In genomic region chrX:94012479-94013167, GRCm38 (mm10) we compare ENCODE assay signal across 8 mouse cellular contexts. TPM values are rescaled to one million over a fixed set of nuclear protein-coding genes. Genes with fewer than 3 reads are reported as not detected.
DNase-seq lines count a peak whose midpoint lies in the region; ATAC-seq lines count a peak whose summit lies in the region.
"Had no signal": no experiment of that assay in that cellular context is flagged by ENCODE, and none has a peak within 500 bp of the region (broad histone marks: within the 10 kb centered on the region; RNA-seq: fewer than 3 reads in every experiment).

No protein-coding gene starts in this region.

- H3K4me3 ChIP-seq in embryonic facial prominence, embryonic 11.5 days (ENCODE audit: low read depth, low read length): no peak overlapping the region
- no peak overlapping the region for H3K4me3 ChIP-seq in midbrain, embryonic 15.5 days

- no peak overlapping the region for H3K27ac ChIP-seq in embryonic facial prominence, embryonic 11.5 days (replicated peaks; ENCODE audit: low read depth, low read length)
- H3K27ac ChIP-seq in midbrain, embryonic 15.5 days: no peak overlapping the region

- DNase-seq in adipocyte (ENCODE audit: low spot score) (peak; percentile 69), MN1 (ENCODE audit: low spot score) (no peak)
- DNase-seq in embryonic facial prominence, embryonic 11.5 days (ENCODE audit: low spot score): peak; percentile 18
- peak; percentile 9 to 13 for DNase-seq in heart, postnatal 36 days
- peak; percentile 44 to 52 for DNase-seq in kidney, postnatal 36 days

- H3K4me1 ChIP-seq in embryonic facial prominence, embryonic 11.5 days (ENCODE audit: control insufficient read depth, insufficient read depth, low read length): no peaks in the 10 kb centered on the region
- H3K4me1 ChIP-seq in midbrain, embryonic 15.5 days: no peaks in the 10 kb centered on the region

- WGBS in embryonic facial prominence, embryonic 11.5 days: 37% methylated on average over 12 of the region's 12 CpGs
- WGBS in midbrain, embryonic 15.5 days: 35% methylated on average over 12 of the region's 12 CpGs

- H3K4me2 ChIP-seq in embryonic facial prominence, embryonic 11.5 days (ENCODE audit: low read depth, low read length): no peak overlapping the region
- 0 out of 2 replicates have a peak overlapping the region, but pooled peaks have one; percentile 8 for H3K4me2 ChIP-seq in midbrain, embryonic 15.5 days

- no peaks in the 10 kb centered on the region for H3K9me3 ChIP-seq in embryonic facial prominence, embryonic 11.5 days (replicated peaks; ENCODE audit: control insufficient read depth, low read length)
- H3K9me3 ChIP-seq in midbrain, embryonic 15.5 days: no peaks in the 10 kb centered on the region

- ATAC-seq in embryonic facial prominence, embryonic 11.5 days (replicated peaks; ENCODE audit: insufficient number of reproducible peaks, low FRiP score, low TSS enrichment, low read depth): no peak
- 0 out of 2 replicates have a peak, but pooled peaks have one; percentile 66 for ATAC-seq in midbrain, embryonic 15.5 days (replicated peaks)
- ATAC-seq in inflammation-experienced regulatory T-cells, adult 6 months: no peak

- no peaks in the 10 kb centered on the region for H3K36me3 ChIP-seq in embryonic facial prominence, embryonic 11.5 days (replicated peaks; ENCODE audit: control insufficient read depth, insufficient read depth, low read depth, low read length)
- H3K36me3 ChIP-seq in midbrain, embryonic 15.5 days (replicated peaks): no peaks in the 10 kb centered on the region

- intact Hi-C loops in heart, postnatal 36 days (cut with DNase I): no loop called here

- no peaks in the 10 kb centered on the region for H3K27me3 ChIP-seq in embryonic facial prominence, embryonic 11.5 days (ENCODE audit: control insufficient read depth, insufficient read depth, low read length)
- peaks cover 17% of the 10 kb centered on the region; the same call in 1 of the 2 replicates for H3K27me3 ChIP-seq in midbrain, embryonic 15.5 days (replicated peaks)

- no peak overlapping the region; the same call in 1 of the 2 replicates for H3K9ac ChIP-seq in embryonic facial prominence, embryonic 11.5 days (replicated peaks; ENCODE audit: low read length)
- H3K9ac ChIP-seq in midbrain, embryonic 15.5 days: no peak overlapping the region

RNA-seq across cellular contexts. Expression of gene AU015836, which starts 44.2 kb away (rescaled TPM):
- 0.14 TPM in 1 of 2 replicates, not detected in the other for polyA plus RNA-seq in embryonic facial prominence, embryonic 11.5 days (2014; fragmentation: Nextera tagmentation; extraction: Ambion mirVana)
- not detected for total RNA-seq in heart, postnatal 36 days (2021)
- not detected in 2 replicates for polyA plus RNA-seq in midbrain, embryonic 15.5 days (2015; fragmentation: Nextera tagmentation; extraction: Ambion mirVana)
- polyA plus RNA-seq in inflammation-experienced regulatory T-cells, adult 6 months (2017; shearing (Covaris generic)): not detected
- total RNA-seq: layer of hippocampus, postnatal 14 days had no signal
